Mouse (Mus musculus) liver, embryonic 14.5 days (tissue): ENCODE data around the gene Defa35. TPM values are rescaled to one million over a fixed set of nuclear protein-coding genes. Genes with fewer than 3 reads are reported as not detected.
A peak's percentile ranks its signal among the peaks of the same experiment; 100 is the strongest.
"Not testable (repeated sequence)": the region's sequence is repeated elsewhere in the genome, so short reads cannot be mapped to it uniquely, and the experiment has no call there.

ENCODE experiments used
- ATAC-seq: fragments of 200-750 bp; cut with Nextera tagmentation; 2 replicates; pipeline ENCODE4 v1.8.0; 2017; ENCODE audit warnings: moderate number of reproducible peaks, mild to moderate bottlenecking, moderate library complexity; ENCODE audit not compliant: insufficient read depth
- DNase-seq, 3 experiments: peaks; one replicate each; pipeline ENCODE4 v3.0.0-alpha.2; 2012 to 2013; ENCODE audit warnings: low read depth in 3 of 3, low spot score in 3 of 3
- H3K27ac ChIP-seq: fragments of 300-500 bp; sonication (generic); 2 replicates; pipeline ENCODE4 v1.5.1; 2014; ENCODE audit warnings: moderate library complexity, mild to moderate bottlenecking, control low read depth, inconsistent platforms
- H3K27me3 ChIP-seq: fragments of 300-500 bp; sonication (generic); 2 replicates; pipeline ENCODE4 v1.6.1; 2014; ENCODE audit warnings: mild to moderate bottlenecking, low read length, moderate library complexity; ENCODE audit not compliant: control insufficient read depth, insufficient read depth
- H3K36me3 ChIP-seq: fragments of 300-500 bp; sonication (generic); replicated peaks from 2 replicates; pipeline ENCODE4 v1.6.1; 2014; ENCODE audit warnings: low read depth; ENCODE audit not compliant: control insufficient read depth, insufficient read depth
- H3K4me1 ChIP-seq, 2 experiments: fragments of 200-500 bp in 1 of 2; fragments of 300-500 bp in 1 of 2; sonication (generic) in 1 of 2; replicated peaks; 2 replicates each; pipeline ENCODE4 v1.6.1; 2012 to 2014; ENCODE audit warnings: antibody characterized with exemption in 1 of 2, inconsistent platforms in 1 of 2, low read length in 1 of 2; ENCODE audit not compliant: control insufficient read depth in 2 of 2, insufficient read depth in 2 of 2
- H3K4me2 ChIP-seq: fragments of 300-500 bp; sonication (generic); 2 replicates; pipeline ENCODE4 v1.6.1; 2014; ENCODE audit warnings: low read depth, mild to moderate bottlenecking, control low read depth, moderate library complexity
- H3K4me3 ChIP-seq, 2 experiments: fragments of 200-500 bp in 1 of 2; fragments of 300-500 bp in 1 of 2; sonication (generic) in 1 of 2; 2 replicates each; pipeline ENCODE4 v1.5.1; 2012 to 2014; ENCODE audit warnings: low read depth in 2 of 2, low read length in 2 of 2, mild to moderate bottlenecking in 2 of 2, control low read depth in 1 of 2, inconsistent platforms in 1 of 2, moderate library complexity in 1 of 2; ENCODE audit not compliant: insufficient read depth in 1 of 2
- H3K9ac ChIP-seq: fragments of 300-500 bp; sonication (generic); replicated peaks from 2 replicates; pipeline ENCODE4 v1.6.1; 2014; ENCODE audit warnings: mild to moderate bottlenecking, control low read depth, moderate library complexity
- H3K9me3 ChIP-seq: fragments of 300-500 bp; sonication (generic); 2 replicates; pipeline ENCODE4 v1.6.1; 2016; ENCODE audit warnings: low read length, mixed read lengths; ENCODE audit not compliant: control insufficient read depth
- CTCF ChIP-seq: IDR thresholded peaks from 2 replicates; pipeline ENCODE4 v1.5.1; 2016; ENCODE audit warnings: antibody characterized with exemption, low read depth, control low read depth
- EP300 ChIP-seq: IDR thresholded peaks from 2 replicates; pipeline ENCODE4 v1.6.1; 2016; ENCODE audit warnings: antibody characterized with exemption, low read depth
- WGBS: fragments of 180-500 bp; shearing (Covaris S2); extraction: QIAGEN DNeasy Blood & Tissue Kit; methylation state at CpG from one replicate; pipeline ENCODE4 v1.1.7; 2014; ENCODE audit not compliant: insufficient replicate concordance; 5-methylcytosine and 5-hydroxymethylcytosine counted together
- polyA plus RNA-seq, 2 experiments: library from polyadenylated mRNA; depleted of rRNA in 1 of 2; stranded (reverse) in 1 of 2; unstranded in 1 of 2; fragments of >200 nt; fragmentation: Nextera tagmentation in 1 of 2; extraction: Ambion mirVana in 1 of 2; gene quantifications; 2 replicates each; pipeline versions ENCODE4 v1.2.1 to v1.2.3; 2012 to 2014

Defa35 gene
- polyA plus RNA-seq (2012; rRNA removed): not detected in 2 replicates
- polyA plus RNA-seq (2014; fragmentation: Nextera tagmentation; extraction: Ambion mirVana): not detected in 2 replicates

GRCm38 (mm10) chr8:21064738-21065137, at the start of gene Defa35:
Gene Defa35, plus strand, starts transcription at chr8:21065038.
- not testable (repeated sequence) for H3K27ac ChIP-seq, H3K4me2 ChIP-seq, H3K9ac ChIP-seq, H3K9me3 ChIP-seq, ATAC-seq, H3K4me3 ChIP-seq, DNase-seq, H3K27me3 ChIP-seq, H3K36me3 ChIP-seq, H3K4me1 ChIP-seq
- 38% methylated on average over 1 of the region's 1 CpGs for WGBS

- H3K4me3 ChIP-seq, H3K36me3 ChIP-seq, H3K4me1 ChIP-seq, H3K4me2 ChIP-seq, H3K27ac ChIP-seq, ATAC-seq, H3K9me3 ChIP-seq, H3K27me3 ChIP-seq, H3K9ac ChIP-seq, DNase-seq: not testable (repeated sequence)
- WGBS: no CpG with 5 or more reads among the region's 1 CpGs
These were observed 39.6 kb upstream of the Defa35 start, which contains the start of gene Defa21 for GRCm38 (mm10) chr8:21025245-21025644. Gene Defa21, plus strand, starts transcription at chr8:21025545.

GRCm38 (mm10) chr8:21054747-21055146, 10.1 kb upstream of the Defa35 start, which contains the start of gene Defa23:
Gene Defa23, plus strand, starts transcription at chr8:21055047.
- H3K36me3 ChIP-seq: not testable (repeated sequence)

GRCm38 (mm10) chr8:21084142-21084541, 19.3 kb downstream of the Defa35 start, which contains the start of gene Defa25:
Gene Defa25, plus strand, starts transcription at chr8:21084442.
- H3K9me3 ChIP-seq, H3K4me2 ChIP-seq, ATAC-seq, H3K4me1 ChIP-seq, DNase-seq, H3K9ac ChIP-seq, H3K27me3 ChIP-seq, H3K4me3 ChIP-seq, H3K36me3 ChIP-seq, H3K27ac ChIP-seq: not testable (repeated sequence)

More at GRCm38 (mm10) chr8:21054747-21055146, 10.1 kb upstream of the Defa35 start, which contains the start of gene Defa23:
- not testable (repeated sequence) for H3K27me3 ChIP-seq, ATAC-seq, H3K4me3 ChIP-seq, H3K4me1 ChIP-seq, DNase-seq, H3K27ac ChIP-seq, H3K9me3 ChIP-seq, H3K4me2 ChIP-seq, H3K9ac ChIP-seq
- WGBS: no CpG with 5 or more reads among the region's 1 CpGs

- TF ChIP-seq CTCF (peak; percentile 32; the same call in 1 of the 2 replicates), EP300 (no peak)
- H3K9ac ChIP-seq: no peak overlapping the region
- DNase-seq: no peak
These were observed 28.3 kb downstream of the Defa35 start for GRCm38 (mm10) chr8:21093106-21093505.

GRCm38 (mm10) chr8:21095950-21096349, 31.1 kb downstream of the Defa35 start, which contains the start of gene Gm14851:
Gene Gm14851, minus strand, starts transcription at chr8:21096050.
- H3K9me3 ChIP-seq, H3K4me3 ChIP-seq, H3K36me3 ChIP-seq, H3K27me3 ChIP-seq, H3K27ac ChIP-seq, DNase-seq, H3K9ac ChIP-seq, H3K4me1 ChIP-seq, H3K4me2 ChIP-seq, ATAC-seq: not testable (repeated sequence)
- no CpG with 5 or more reads among the region's 2 CpGs for WGBS

More at GRCm38 (mm10) chr8:21093106-21093505, 28.3 kb downstream of the Defa35 start:
- no peaks in the 10 kb centered on the region for H3K9me3 ChIP-seq
- H3K27ac ChIP-seq: no peak overlapping the region
- no peak overlapping the region for H3K4me3 ChIP-seq
- no peak overlapping the region for H3K4me2 ChIP-seq
- H3K4me1 ChIP-seq: no peaks in the 10 kb centered on the region
- 36% methylated on average over 4 of the region's 4 CpGs for WGBS
- H3K27me3 ChIP-seq: no peaks in the 10 kb centered on the region
- H3K36me3 ChIP-seq: no peaks in the 10 kb centered on the region
- ATAC-seq: no peak

Other genes starting within 250 kb of the Defa35 start
- not detected in 2 replicates for gene Defb33, start 172.4 kb upstream of the Defa35 start, polyA plus RNA-seq (2012; rRNA removed)
- not detected in 2 replicates for gene Defb33, start 172.4 kb upstream of the Defa35 start, polyA plus RNA-seq (2014; fragmentation: Nextera tagmentation; extraction: Ambion mirVana)
- gene Gm15056, start 162.4 kb upstream of the Defa35 start, polyA plus RNA-seq (2012; rRNA removed): not detected in 2 replicates
- not detected in 2 replicates for gene Gm15056, start 162.4 kb upstream of the Defa35 start, polyA plus RNA-seq (2014; fragmentation: Nextera tagmentation; extraction: Ambion mirVana)
- not detected in 2 replicates for gene Gm6040, start 143.0 kb upstream of the Defa35 start, polyA plus RNA-seq (2012; rRNA removed)
- not detected in 2 replicates for gene Gm6040, start 143.0 kb upstream of the Defa35 start, polyA plus RNA-seq (2014; fragmentation: Nextera tagmentation; extraction: Ambion mirVana)
- not detected in 2 replicates for gene AY761185, start 120.3 kb upstream of the Defa35 start, polyA plus RNA-seq (2012; rRNA removed)
- not detected in 2 replicates for gene AY761185, start 120.3 kb upstream of the Defa35 start, polyA plus RNA-seq (2014; fragmentation: Nextera tagmentation; extraction: Ambion mirVana)
- not detected in 2 replicates for gene Defa21, start 39.5 kb upstream of the Defa35 start, polyA plus RNA-seq (2012; rRNA removed)
- not detected in 2 replicates for gene Defa21, start 39.5 kb upstream of the Defa35 start, polyA plus RNA-seq (2014; fragmentation: Nextera tagmentation; extraction: Ambion mirVana)
- not detected in 2 replicates for gene Defa23, start 10.0 kb upstream of the Defa35 start, polyA plus RNA-seq (2012; rRNA removed)
- not detected in 2 replicates for gene Defa23, start 10.0 kb upstream of the Defa35 start, polyA plus RNA-seq (2014; fragmentation: Nextera tagmentation; extraction: Ambion mirVana)
- gene Defa25, start 19.4 kb downstream of the Defa35 start, polyA plus RNA-seq (2012; rRNA removed): not detected in 2 replicates
- gene Defa25, start 19.4 kb downstream of the Defa35 start, polyA plus RNA-seq (2014; fragmentation: Nextera tagmentation; extraction: Ambion mirVana): not detected in 2 replicates
- gene Gm14851, start 31.0 kb downstream of the Defa35 start, polyA plus RNA-seq (2012; rRNA removed): not detected in 2 replicates
- not detected in 2 replicates for gene Gm14851, start 31.0 kb downstream of the Defa35 start, polyA plus RNA-seq (2014; fragmentation: Nextera tagmentation; extraction: Ambion mirVana)
- gene Defa30, start 69.6 kb downstream of the Defa35 start, polyA plus RNA-seq (2012; rRNA removed): not detected in 2 replicates
- gene Defa30, start 69.6 kb downstream of the Defa35 start, polyA plus RNA-seq (2014; fragmentation: Nextera tagmentation; extraction: Ambion mirVana): not detected in 2 replicates
- not detected in 2 replicates for gene Defa22, start 97.2 kb downstream of the Defa35 start, polyA plus RNA-seq (2012; rRNA removed)
- gene Defa22, start 97.2 kb downstream of the Defa35 start, polyA plus RNA-seq (2014; fragmentation: Nextera tagmentation; extraction: Ambion mirVana): not detected in 2 replicates
- not detected in 2 replicates for gene Defa31, start 126.6 kb downstream of the Defa35 start, polyA plus RNA-seq (2012; rRNA removed)
- gene Defa31, start 126.6 kb downstream of the Defa35 start, polyA plus RNA-seq (2014; fragmentation: Nextera tagmentation; extraction: Ambion mirVana): not detected in 2 replicates
- gene Gm15293, start 136.5 kb downstream of the Defa35 start, polyA plus RNA-seq (2012; rRNA removed): not detected in 2 replicates
- not detected in 2 replicates for gene Gm15293, start 136.5 kb downstream of the Defa35 start, polyA plus RNA-seq (2014; fragmentation: Nextera tagmentation; extraction: Ambion mirVana)
- not detected in 2 replicates for gene Gm15292, start 184.7 kb downstream of the Defa35 start, polyA plus RNA-seq (2012; rRNA removed)
- gene Gm15292, start 184.7 kb downstream of the Defa35 start, polyA plus RNA-seq (2014; fragmentation: Nextera tagmentation; extraction: Ambion mirVana): not detected in 2 replicates